Mouse (Mus musculus): ENCODE measurements at regions not wholly inside any gene's neighbourhood (a gene's known extent, or its start where the extent isn't known, plus 50 kb on each side); places are given as distances from the start of the nearest gene placed in this dataset.

GRCm38 (mm10) chr1:186350381-186350780 lies 233.3 kb upstream of the Lyplal1 start:
- no peak overlapping the region for H3K27ac ChIP-seq (ENCODE audit: control insufficient read depth, low read depth, low read length)
- H3K9me3 ChIP-seq (replicated peaks; ENCODE audit: insufficient read depth, low read length): no peaks in the 10 kb centered on the region
- no peak for DNase-seq (ENCODE audit: low read depth, low spot score)
- no peaks in the 10 kb centered on the region for H3K27me3 ChIP-seq (ENCODE audit: control insufficient read depth in 1 of 2, insufficient read depth in 2 of 2, low read length in 2 of 2)
- H3K9ac ChIP-seq (ENCODE audit: control insufficient read depth, low read depth, low read length, poor library complexity, severe bottlenecking): no peak overlapping the region
- H3K36me3 ChIP-seq (ENCODE audit: control insufficient read depth in 1 of 2, insufficient read depth in 2 of 2, low read length in 2 of 2): no peaks in the 10 kb centered on the region
- no peaks in the 10 kb centered on the region for H3K79me2 ChIP-seq (ENCODE audit: control insufficient read depth, insufficient read depth, low read length, poor library complexity)
- TF ChIP-seq NELFE (IDR thresholded peaks at IDR 0.05; ENCODE audit: low read depth, low read length): no peak
- H3K4me1 ChIP-seq (ENCODE audit: control insufficient read depth in 1 of 2, insufficient read depth in 2 of 2, low read length in 2 of 2): no peaks in the 10 kb centered on the region
- no peak overlapping the region for H3K4me3 ChIP-seq (ENCODE audit: control insufficient read depth in 1 of 2, insufficient read depth in 1 of 2, low read depth in 2 of 2, low read length in 2 of 2)

- TF ChIP-seq JUND (IDR thresholded peaks at IDR 0.05; ENCODE audit: low read depth, low read length) (no peak), SMC3 (IDR thresholded peaks at IDR 0.05; ENCODE audit: low read depth, low read length) (no peak), MEF2A (IDR thresholded peaks at IDR 0.05; ENCODE audit: extremely low read depth, insufficient replicate concordance, low read depth, low read length, poor library complexity, severe bottlenecking) (no peak)
Measured at GRCm38 (mm10) chr1:186349966-186350365, 232.9 kb upstream of the Lyplal1 start.

GRCm38 (mm10) chr1:186347413-186348147 lies 230.5 kb upstream of the Lyplal1 start:
- H3K4me3 ChIP-seq (ENCODE audit: control insufficient read depth in 1 of 2, insufficient read depth in 1 of 2, low read depth in 2 of 2, low read length in 2 of 2): no peak overlapping the region
- H3K4me1 ChIP-seq (ENCODE audit: control insufficient read depth in 1 of 2, insufficient read depth in 2 of 2, low read length in 2 of 2): no peaks in the 10 kb centered on the region
- no peaks in the 10 kb centered on the region for H3K79me2 ChIP-seq (ENCODE audit: control insufficient read depth, insufficient read depth, low read length, poor library complexity)
- TF ChIP-seq BHLHE40 (IDR thresholded peaks at IDR 0.05; ENCODE audit: borderline replicate concordance, low read depth, low read length) (no peak), EP300 (IDR thresholded peaks at IDR 0.05; ENCODE audit: low read depth in 1 of 2, low read length in 2 of 2) (no peak), ZNF384 (IDR thresholded peaks at IDR 0.05; ENCODE audit: low read depth, low read length) (no peak)
- no peaks in the 10 kb centered on the region for H3K9me3 ChIP-seq (replicated peaks; ENCODE audit: insufficient read depth, low read length)
- H3K27me3 ChIP-seq (ENCODE audit: control insufficient read depth in 1 of 2, insufficient read depth in 2 of 2, low read length in 2 of 2): no peaks in the 10 kb centered on the region
- no peak overlapping the region for H3K9ac ChIP-seq (ENCODE audit: control insufficient read depth, low read depth, low read length, poor library complexity, severe bottlenecking)
- no peak for DNase-seq (ENCODE audit: low read depth, low spot score)
- no peak overlapping the region for H3K27ac ChIP-seq (ENCODE audit: control insufficient read depth, low read depth, low read length)
- no peaks in the 10 kb centered on the region for H3K36me3 ChIP-seq (ENCODE audit: control insufficient read depth in 1 of 2, insufficient read depth in 2 of 2, low read length in 2 of 2)

More at GRCm38 (mm10) chr1:186349966-186350365, 232.9 kb upstream of the Lyplal1 start:
- H3K79me2 ChIP-seq (ENCODE audit: control insufficient read depth, insufficient read depth, low read length, poor library complexity): no peaks in the 10 kb centered on the region
- no peaks in the 10 kb centered on the region for H3K27me3 ChIP-seq (ENCODE audit: control insufficient read depth in 1 of 2, insufficient read depth in 2 of 2, low read length in 2 of 2)
- H3K9me3 ChIP-seq (replicated peaks; ENCODE audit: insufficient read depth, low read length): no peaks in the 10 kb centered on the region
- H3K27ac ChIP-seq (ENCODE audit: control insufficient read depth, low read depth, low read length): no peak overlapping the region
- no peaks in the 10 kb centered on the region for H3K36me3 ChIP-seq (ENCODE audit: control insufficient read depth in 1 of 2, insufficient read depth in 2 of 2, low read length in 2 of 2)
- no peak for DNase-seq (ENCODE audit: low read depth, low spot score)
- H3K4me1 ChIP-seq (ENCODE audit: control insufficient read depth in 1 of 2, insufficient read depth in 2 of 2, low read length in 2 of 2): no peaks in the 10 kb centered on the region
- H3K9ac ChIP-seq (ENCODE audit: control insufficient read depth, low read depth, low read length, poor library complexity, severe bottlenecking): no peak overlapping the region
- H3K4me3 ChIP-seq (ENCODE audit: control insufficient read depth in 1 of 2, insufficient read depth in 1 of 2, low read depth in 2 of 2, low read length in 2 of 2): no peak overlapping the region

GRCm38 (mm10) chr1:186345449-186345848 lies 228.3 kb upstream of the Lyplal1 start:
- H3K27me3 ChIP-seq (ENCODE audit: control insufficient read depth in 1 of 2, insufficient read depth in 2 of 2, low read length in 2 of 2): no peaks in the 10 kb centered on the region

More at GRCm38 (mm10) chr1:186345449-186345848, 228.3 kb upstream of the Lyplal1 start:
- Histone ChIP-seq H3K9me3 (replicated peaks; ENCODE audit: insufficient read depth, low read length) (no peaks in the 10 kb centered on the region), H3K4me3 (ENCODE audit: control insufficient read depth in 1 of 2, insufficient read depth in 1 of 2, low read depth in 2 of 2, low read length in 2 of 2) (no peak overlapping the region), H3K36me3 (ENCODE audit: control insufficient read depth in 1 of 2, insufficient read depth in 2 of 2, low read length in 2 of 2) (no peaks in the 10 kb centered on the region), H3K79me2 (ENCODE audit: control insufficient read depth, insufficient read depth, low read length, poor library complexity) (no peaks in the 10 kb centered on the region), H3K27ac (ENCODE audit: control insufficient read depth, low read depth, low read length) (no peak overlapping the region), H3K4me1 (ENCODE audit: control insufficient read depth in 1 of 2, insufficient read depth in 2 of 2, low read length in 2 of 2) (no peaks in the 10 kb centered on the region), H3K9ac (ENCODE audit: control insufficient read depth, low read depth, low read length, poor library complexity, severe bottlenecking) (no peak overlapping the region)
- no peak for TF ChIP-seq TCF12 (IDR thresholded peaks at IDR 0.05; ENCODE audit: low read depth, low read length)
- no peak for TF ChIP-seq CHD2 (IDR thresholded peaks at IDR 0.05; ENCODE audit: low read length)
- no peak for TF ChIP-seq TBP (IDR thresholded peaks at IDR 0.05; ENCODE audit: low read depth, low read length)
- no peak for TF ChIP-seq HCFC1 (IDR thresholded peaks at IDR 0.05; ENCODE audit: low read depth, low read length)
- TF ChIP-seq KAT2A (conservative IDR thresholded peaks at IDR 0.05; ENCODE audit: low read depth, low read length): no peak
- no peak for TF ChIP-seq TAL1 (IDR thresholded peaks at IDR 0.05; ENCODE audit: low read length)
- no peak for TF ChIP-seq CHD1 (IDR thresholded peaks at IDR 0.05; ENCODE audit: low read depth, low read length)
- no peak for TF ChIP-seq RCOR1 (IDR thresholded peaks at IDR 0.05; ENCODE audit: low read depth, low read length)
- no peak for TF ChIP-seq ZMIZ1 (IDR thresholded peaks at IDR 0.05; ENCODE audit: low read depth, low read length)
- no peak for DNase-seq (ENCODE audit: low read depth, low spot score)

All from MEL (cell line).